Mouse (Mus musculus): ENCODE measurements at regions not wholly inside any gene's neighbourhood (a gene's known extent, or its start where the extent isn't known, plus 50 kb on each side); places are given as distances from the start of the nearest gene placed in this dataset.

- Histone ChIP-seq H3K9me3 (ENCODE audit: low read length) (no peaks in the 10 kb centered on the region), H3K27ac (no peak overlapping the region), H3K27me3 (ENCODE audit: insufficient read depth, low read length) (no peaks in the 10 kb centered on the region), H3K36me3 (ENCODE audit: insufficient read depth, low read length) (no peaks in the 10 kb centered on the region), H3K4me1 (ENCODE audit: insufficient read depth, low read length) (peaks cover 4% of the 10 kb centered on the region; the same call in 1 of the 2 replicates), H3K4me3 (ENCODE audit: low read length) (no peak overlapping the region), H3K4me2 (ENCODE audit: low read depth, low read length) (no peak overlapping the region), H3K9ac (replicated peaks; ENCODE audit: low read length) (no peak overlapping the region)
- ATAC-seq (no peak), DNase-seq (ENCODE audit: low spot score) (no peak)
- no peak for TF ChIP-seq CTCF (IDR thresholded peaks at IDR 0.05; ENCODE audit: low read depth)
- WGBS: 80% methylated on average over 4 of the region's 4 CpGs
Measured at GRCm38 (mm10) chr2:50885280-50885923, 263.5 kb downstream of the Rnd3 start.

DNA sequence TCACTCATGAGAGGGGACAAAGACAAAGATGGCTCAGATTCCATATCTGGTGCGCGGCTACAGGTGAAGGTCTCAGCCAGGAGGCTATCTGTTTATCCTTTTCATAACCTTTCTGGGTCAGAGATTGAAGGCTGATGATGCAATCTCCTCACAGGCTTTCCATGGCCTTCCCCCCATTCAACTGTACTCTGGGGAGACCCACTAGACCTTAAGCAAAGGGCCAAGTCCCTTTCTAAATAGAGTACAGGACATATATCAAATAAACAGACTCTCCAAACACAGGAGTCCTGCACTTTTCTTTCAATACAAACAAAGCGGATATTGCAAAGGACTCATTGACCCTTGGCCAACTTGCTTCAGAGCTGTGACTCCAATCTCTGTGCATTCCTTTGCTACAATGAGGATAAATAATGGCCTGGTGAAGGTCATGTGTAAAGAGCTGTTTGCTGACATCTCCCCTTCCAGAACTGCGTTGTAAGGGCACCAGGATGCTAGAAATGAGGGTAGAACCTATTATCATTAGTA lies 267.3 kb downstream of the Rnd3 start:
- no peak overlapping the region for H3K9ac ChIP-seq (replicated peaks; ENCODE audit: low read length)
- H3K9me3 ChIP-seq (ENCODE audit: low read length): no peaks in the 10 kb centered on the region
- no peaks in the 10 kb centered on the region for H3K27me3 ChIP-seq (ENCODE audit: insufficient read depth, low read length)
- H3K36me3 ChIP-seq (ENCODE audit: insufficient read depth, low read length): no peaks in the 10 kb centered on the region
- H3K27ac ChIP-seq: no peak overlapping the region
- H3K4me3 ChIP-seq (ENCODE audit: low read length): no peak overlapping the region
- TF ChIP-seq CTCF (IDR thresholded peaks at IDR 0.05; ENCODE audit: low read depth): no peak
- WGBS: 83% methylated on average over 4 of the region's 4 CpGs
- no peak for DNase-seq (ENCODE audit: low spot score)
- no peak for ATAC-seq
- H3K4me2 ChIP-seq (ENCODE audit: low read depth, low read length): no peak overlapping the region
- H3K4me1 ChIP-seq (ENCODE audit: insufficient read depth, low read length): no peaks in the 10 kb centered on the region

- no peak for ATAC-seq
- H3K36me3 ChIP-seq (ENCODE audit: insufficient read depth, low read length): no peaks in the 10 kb centered on the region
- no peak overlapping the region for H3K4me2 ChIP-seq (ENCODE audit: low read depth, low read length)
- no peak overlapping the region for H3K4me3 ChIP-seq (ENCODE audit: low read length)
- H3K9me3 ChIP-seq (ENCODE audit: low read length): no peaks in the 10 kb centered on the region
- 78% methylated on average over 4 of the region's 4 CpGs for WGBS
- no peak for TF ChIP-seq CTCF (IDR thresholded peaks at IDR 0.05; ENCODE audit: low read depth)
- no peak overlapping the region for H3K9ac ChIP-seq (replicated peaks; ENCODE audit: low read length)
- no peak for DNase-seq (ENCODE audit: low spot score)
- no peaks in the 10 kb centered on the region for H3K27me3 ChIP-seq (ENCODE audit: insufficient read depth, low read length)
- no peak overlapping the region for H3K27ac ChIP-seq
- no peaks in the 10 kb centered on the region for H3K4me1 ChIP-seq (ENCODE audit: insufficient read depth, low read length)
Measured at GRCm38 (mm10) chr2:50880806-50881205, 268.1 kb downstream of the Rnd3 start.

DNA sequence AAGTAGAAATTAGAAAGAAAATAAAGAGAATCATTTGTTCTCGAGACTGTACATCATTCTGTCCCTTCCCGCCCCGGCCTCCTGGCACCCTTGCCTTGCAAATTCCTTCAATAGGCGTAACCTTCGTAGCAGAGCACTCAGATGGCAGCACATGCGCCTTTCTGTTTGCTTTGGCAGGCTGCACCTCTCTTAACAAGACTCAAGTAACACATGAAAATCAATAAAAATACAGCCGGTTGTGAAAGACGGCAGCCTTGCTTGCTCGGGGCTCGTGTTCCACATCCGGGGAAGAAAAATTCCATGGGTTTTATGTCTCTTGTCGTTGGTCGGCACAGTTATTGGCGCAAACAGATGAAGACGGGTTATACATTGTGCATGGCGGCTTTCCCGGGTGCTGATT lies 271.2 kb downstream of the Rnd3 start:
- 90% methylated on average over 17 of the region's 17 CpGs for WGBS
- Histone ChIP-seq H3K9me3 (ENCODE audit: low read length) (no peaks in the 10 kb centered on the region), H3K36me3 (ENCODE audit: insufficient read depth, low read length) (no peaks in the 10 kb centered on the region), H3K27ac (no peak overlapping the region), H3K27me3 (ENCODE audit: insufficient read depth, low read length) (no peaks in the 10 kb centered on the region), H3K9ac (replicated peaks; ENCODE audit: low read length) (no peak overlapping the region), H3K4me1 (ENCODE audit: insufficient read depth, low read length) (no peaks in the 10 kb centered on the region), H3K4me3 (ENCODE audit: low read length) (no peak overlapping the region), H3K4me2 (ENCODE audit: low read depth, low read length) (no peak overlapping the region)
- ATAC-seq: no peak
- DNase-seq (ENCODE audit: low spot score): no peak
- TF ChIP-seq CTCF (IDR thresholded peaks at IDR 0.05; ENCODE audit: low read depth): no peak

DNA sequence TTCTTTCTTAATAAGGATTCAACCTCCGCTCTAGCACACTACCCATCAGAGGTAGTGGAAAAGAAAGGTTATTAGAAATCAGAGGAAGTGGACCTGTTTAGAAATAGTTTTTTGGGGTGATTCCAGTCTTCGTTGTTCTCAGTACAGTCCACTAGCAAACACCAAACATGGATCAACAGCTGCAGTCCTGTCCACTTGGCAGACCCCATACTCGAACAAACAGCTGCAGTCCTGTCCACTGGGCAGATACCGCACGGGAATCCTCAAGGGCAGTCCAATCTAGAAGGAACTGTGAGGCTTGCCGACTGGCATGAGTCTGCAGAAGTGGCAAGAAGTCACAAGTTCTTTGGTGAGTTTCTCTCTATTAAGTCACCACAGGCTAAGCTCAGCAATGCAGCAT lies 273.8 kb downstream of the Rnd3 start:
- H3K27me3 ChIP-seq (ENCODE audit: insufficient read depth, low read length): no peaks in the 10 kb centered on the region
- no peak for ATAC-seq
- no peak overlapping the region for H3K27ac ChIP-seq
- H3K4me3 ChIP-seq (ENCODE audit: low read length): no peak overlapping the region
- H3K9me3 ChIP-seq (ENCODE audit: low read length): no peaks in the 10 kb centered on the region
- H3K4me1 ChIP-seq (ENCODE audit: insufficient read depth, low read length): no peaks in the 10 kb centered on the region
- H3K4me2 ChIP-seq (ENCODE audit: low read depth, low read length): no peak overlapping the region
- 94% methylated on average over 6 of the region's 6 CpGs for WGBS
- H3K36me3 ChIP-seq (ENCODE audit: insufficient read depth, low read length): no peaks in the 10 kb centered on the region
- TF ChIP-seq CTCF (IDR thresholded peaks at IDR 0.05; ENCODE audit: low read depth): no peak
- H3K9ac ChIP-seq (replicated peaks; ENCODE audit: low read length): no peak overlapping the region
- no peak for DNase-seq (ENCODE audit: low spot score)

DNA sequence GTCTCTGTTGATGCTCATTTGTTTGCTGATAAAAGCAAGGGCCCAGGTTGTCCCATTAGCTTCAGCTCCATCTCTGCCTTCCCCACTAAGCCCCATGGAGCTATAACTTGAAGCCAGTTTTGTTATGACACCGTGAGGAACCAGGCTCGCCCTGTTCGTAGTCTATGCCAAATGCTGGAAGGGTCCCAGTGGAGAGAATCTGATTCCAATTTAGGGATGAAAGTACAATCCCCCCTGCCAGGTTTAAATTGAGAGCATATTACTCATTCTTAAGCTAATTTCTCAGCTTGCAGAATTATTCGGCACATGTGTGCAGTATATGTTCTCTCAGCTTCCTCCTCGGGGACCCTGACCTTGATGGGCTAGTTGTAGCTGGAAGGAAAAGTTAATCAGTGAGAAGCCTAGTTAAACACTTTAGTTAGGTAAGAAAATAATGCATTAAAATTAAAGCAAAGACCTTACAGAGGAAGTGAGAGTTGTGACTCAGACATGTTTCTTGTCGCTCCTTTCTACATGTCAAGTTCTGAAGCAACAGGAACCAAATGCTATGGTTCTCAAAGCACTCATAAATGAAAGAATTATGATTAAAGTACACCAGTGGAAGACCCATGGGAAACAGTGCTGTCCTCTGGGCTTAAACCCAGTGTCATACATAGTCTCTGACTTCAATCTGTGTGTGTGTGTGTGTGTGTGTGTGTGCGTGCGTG lies 295.2 kb downstream of the Rnd3 start:
- H3K9ac ChIP-seq (replicated peaks; ENCODE audit: low read length): no peak overlapping the region
- H3K27me3 ChIP-seq (ENCODE audit: insufficient read depth, low read length): no peaks in the 10 kb centered on the region
- no peak for TF ChIP-seq CTCF (IDR thresholded peaks at IDR 0.05; ENCODE audit: low read depth)
- H3K4me1 ChIP-seq (ENCODE audit: insufficient read depth, low read length): no peaks in the 10 kb centered on the region
- peak; percentile 38 for DNase-seq (ENCODE audit: low spot score)
- no peaks in the 10 kb centered on the region for H3K9me3 ChIP-seq (ENCODE audit: low read length)
- H3K36me3 ChIP-seq (ENCODE audit: insufficient read depth, low read length): no peaks in the 10 kb centered on the region
- 67% methylated on average over 8 of the region's 8 CpGs for WGBS
- no peak for ATAC-seq
- no peak overlapping the region for H3K4me2 ChIP-seq (ENCODE audit: low read depth, low read length)
- H3K27ac ChIP-seq: no peak overlapping the region
- no peak overlapping the region for H3K4me3 ChIP-seq (ENCODE audit: low read length)

DNA sequence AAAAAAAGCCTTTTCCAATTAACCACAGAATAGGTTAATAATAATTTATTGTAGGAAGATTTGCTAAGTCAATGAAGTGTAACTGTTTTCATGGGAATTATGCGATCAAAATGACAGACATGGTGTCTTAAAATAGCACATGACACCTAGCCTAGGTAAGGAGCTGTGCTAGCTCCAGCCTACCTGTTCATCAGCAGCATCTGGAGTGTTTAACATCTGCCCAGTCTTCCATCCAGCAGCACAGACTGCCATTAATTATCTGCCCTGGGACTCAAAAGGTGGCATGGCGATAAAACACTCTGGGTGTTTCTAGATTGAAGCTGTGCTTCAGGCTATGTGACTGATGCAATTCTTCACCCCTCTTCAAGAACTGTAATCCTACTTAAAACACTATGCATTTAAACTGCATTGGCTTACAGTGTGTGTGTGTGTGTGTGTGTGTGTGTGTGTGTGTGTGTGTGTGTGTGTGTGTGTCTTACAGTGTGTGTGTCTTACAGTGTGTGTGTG lies 296.4 kb downstream of the Rnd3 start:
- no peaks in the 10 kb centered on the region for H3K27me3 ChIP-seq (ENCODE audit: insufficient read depth, low read length)
- 83% methylated on average over 2 of the region's 2 CpGs for WGBS
- no peak overlapping the region for H3K4me3 ChIP-seq (ENCODE audit: low read length)
- no peaks in the 10 kb centered on the region for H3K36me3 ChIP-seq (ENCODE audit: insufficient read depth, low read length)
- DNase-seq (ENCODE audit: low spot score) (no peak), ATAC-seq (no peak)
- no peak overlapping the region for H3K27ac ChIP-seq
- no peak for TF ChIP-seq CTCF (IDR thresholded peaks at IDR 0.05; ENCODE audit: low read depth)
- no peaks in the 10 kb centered on the region for H3K4me1 ChIP-seq (ENCODE audit: insufficient read depth, low read length)
- no peak overlapping the region for H3K4me2 ChIP-seq (ENCODE audit: low read depth, low read length)
- H3K9ac ChIP-seq (replicated peaks; ENCODE audit: low read length): no peak overlapping the region
- H3K9me3 ChIP-seq (ENCODE audit: low read length): no peaks in the 10 kb centered on the region
